Mouse (Mus musculus) forebrain, embryonic 15.5 days (tissue): ENCODE measurements around the gene Psmd12. TPM values are rescaled to one million over a fixed set of nuclear protein-coding genes. Genes with fewer than 3 reads are reported as not detected.

Source experiments
- ATAC-seq: fragments of 200-750 bp; cut with Nextera tagmentation; replicated peaks from 2 replicates; pipeline ENCODE4 v1.8.0; 2017; ENCODE audit warnings: mild to moderate bottlenecking, moderate TSS enrichment, moderate library complexity
- H3K27ac ChIP-seq: fragments of 300-500 bp; sonication (generic); replicated peaks from 2 replicates; pipeline ENCODE4 v1.5.1; 2015; ENCODE audit warnings: mild to moderate bottlenecking, inconsistent platforms
- H3K27me3 ChIP-seq: fragments of 300-500 bp; sonication (generic); 2 replicates; pipeline ENCODE4 v1.6.1; 2015; ENCODE audit warnings: inconsistent platforms
- H3K36me3 ChIP-seq: fragments of 300-500 bp; sonication (generic); 2 replicates; pipeline ENCODE4 v1.6.1; 2015; ENCODE audit warnings: mild to moderate bottlenecking, inconsistent platforms
- H3K4me1 ChIP-seq: fragments of 300-500 bp; sonication (generic); 2 replicates; pipeline ENCODE4 v1.6.1; 2015; ENCODE audit warnings: inconsistent platforms
- H3K4me2 ChIP-seq: fragments of 300-500 bp; sonication (generic); replicated peaks from 2 replicates; pipeline ENCODE4 v1.6.1; 2015; ENCODE audit warnings: mild to moderate bottlenecking, inconsistent platforms
- H3K4me3 ChIP-seq: fragments of 300-500 bp; sonication (generic); 2 replicates; pipeline ENCODE4 v1.5.1; 2015; ENCODE audit warnings: mild to moderate bottlenecking, inconsistent platforms
- H3K9ac ChIP-seq: fragments of 300-500 bp; sonication (generic); replicated peaks from 2 replicates; pipeline ENCODE4 v1.6.1; 2015; ENCODE audit warnings: mild to moderate bottlenecking, inconsistent platforms
- H3K9me3 ChIP-seq: fragments of 300-500 bp; sonication (generic); 2 replicates; pipeline ENCODE4 v1.6.1; 2016; ENCODE audit warnings: inconsistent platforms
- WGBS: fragments of 180-500 bp; shearing (Covaris S2); methylation state at CpG from one replicate; pipeline ENCODE4 v1.1.7; 2015; ENCODE audit warnings: mixed read lengths; 5-methylcytosine and 5-hydroxymethylcytosine counted together
- polyA plus RNA-seq: library from polyadenylated mRNA; unstranded; fragments of >200 nt; fragmentation: Nextera tagmentation; extraction: Ambion mirVana; gene quantifications from 2 replicates; pipeline ENCODE4 v1.2.1, GENCODE M21; 2015

The Psmd12 gene
- 149 TPM in 2 replicates for polyA plus RNA-seq

DNA sequence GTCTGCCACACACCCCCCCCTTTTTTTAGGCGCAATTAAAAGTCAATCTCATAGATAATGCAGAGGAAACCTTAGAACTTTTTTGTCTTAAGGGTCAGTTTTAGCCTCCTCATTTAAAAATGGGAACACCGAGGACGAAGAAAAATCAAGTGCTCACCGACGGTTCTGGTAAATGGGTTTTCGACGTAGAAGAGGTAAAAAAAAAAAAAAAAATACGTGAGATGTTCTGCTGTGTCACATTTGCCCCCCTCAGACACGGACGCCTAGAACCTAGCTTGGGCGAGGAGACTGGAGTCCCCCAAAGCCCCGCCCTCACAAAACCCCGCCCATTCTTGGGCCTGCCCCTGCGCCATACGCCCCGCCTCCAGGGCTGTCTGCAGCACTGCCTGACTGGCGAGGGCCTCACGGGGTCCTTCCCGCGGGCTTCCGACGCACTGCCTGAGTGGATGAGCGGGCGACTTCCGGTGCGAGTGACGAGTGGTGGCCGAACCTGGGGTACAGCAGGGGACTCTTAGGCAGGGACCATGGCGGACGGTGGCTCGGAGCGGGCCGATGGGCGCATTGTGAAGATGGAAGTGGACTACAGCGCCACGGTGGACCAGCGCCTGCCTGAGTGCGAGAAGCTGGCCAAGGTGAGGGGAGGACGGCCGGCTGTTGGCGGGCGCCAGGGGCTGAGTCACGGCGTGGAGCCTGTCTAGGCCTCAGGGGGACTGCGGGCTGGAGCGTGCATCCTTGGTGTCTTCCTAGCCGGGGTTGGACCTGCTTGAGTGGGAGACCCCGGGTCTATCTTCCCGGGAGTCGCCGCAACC lies at the start of gene Psmd12:
Gene Psmd12 (plus strand): TSS at position 432 of the 809 bp plus-strand sequence.
- WGBS = under 1% methylated on average over 51 of the region's 51 CpGs
- Histone ChIP-seq H3K9me3 (no peaks in the 10 kb centered on the region), H3K4me1 (peaks cover 23% of the 10 kb centered on the region), H3K27me3 (no peaks in the 10 kb centered on the region), H3K4me3 (peak within 1 kb of the TSS; percentile 92), H3K4me2 (peak within 1 kb of the TSS; percentile 83), H3K36me3 (no peaks in the 10 kb centered on the region), H3K27ac (peak within 1 kb of the TSS; percentile 75), H3K9ac (peak within 1 kb of the TSS; percentile 98)
- ATAC-seq = peak; percentile 99

GRCm38 (mm10) chr11:107431197-107431965 lies 47.9 kb upstream of the Psmd12 start:
- no peak overlapping the region for H3K9ac ChIP-seq
- no peak overlapping the region for H3K4me3 ChIP-seq
- H3K27me3 ChIP-seq = no peaks in the 10 kb centered on the region
- no peaks in the 10 kb centered on the region for H3K4me1 ChIP-seq
- no peak overlapping the region for H3K4me2 ChIP-seq
- no peaks in the 10 kb centered on the region for H3K36me3 ChIP-seq
- no peaks in the 10 kb centered on the region for H3K9me3 ChIP-seq
- H3K27ac ChIP-seq = no peak overlapping the region
- WGBS = 89% methylated on average over 7 of the region's 7 CpGs
- no peak for ATAC-seq

DNA sequence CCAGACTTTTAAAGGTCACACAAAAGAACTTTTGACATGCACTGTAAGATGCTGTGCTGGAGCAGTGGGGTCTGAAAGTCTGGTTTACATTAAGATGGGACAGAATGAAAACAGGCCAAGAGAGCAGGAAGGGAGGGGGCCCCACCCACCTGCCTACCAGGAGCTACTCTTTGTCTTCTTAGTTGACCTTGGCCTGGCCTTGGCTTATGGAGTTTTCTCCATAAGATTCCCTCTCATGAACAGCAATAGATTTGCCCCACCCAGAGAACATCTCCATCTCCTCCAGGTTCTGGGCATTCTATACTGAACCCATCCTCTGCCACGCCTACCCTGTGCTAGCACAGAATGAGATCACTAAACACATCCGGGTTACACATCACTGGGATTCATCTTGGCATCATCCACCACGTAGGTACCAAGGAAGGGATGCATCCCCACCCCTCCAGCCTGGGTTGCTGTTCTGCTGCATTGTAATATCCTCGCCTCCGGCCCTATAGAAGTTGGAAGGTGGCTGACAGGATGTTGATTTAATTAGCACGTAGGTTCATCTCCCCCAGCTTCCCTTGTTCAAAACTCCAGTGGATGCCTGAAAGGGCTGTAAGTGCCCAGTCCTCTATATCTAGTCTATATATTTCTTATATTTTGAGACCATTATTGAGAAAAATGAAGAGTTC lies 43.4 kb upstream of the Psmd12 start:
- peaks cover 16% of the 10 kb centered on the region for H3K4me1 ChIP-seq
- H3K27me3 ChIP-seq = no peaks in the 10 kb centered on the region
- H3K9me3 ChIP-seq = no peaks in the 10 kb centered on the region
- H3K9ac ChIP-seq = no peak overlapping the region
- no peak overlapping the region for H3K4me3 ChIP-seq
- WGBS = 93% methylated on average over 6 of the region's 6 CpGs
- no peak overlapping the region for H3K27ac ChIP-seq
- no peak overlapping the region for H3K4me2 ChIP-seq
- no peaks in the 10 kb centered on the region for H3K36me3 ChIP-seq
- ATAC-seq = no peak

GRCm38 (mm10) chr11:107437723-107438122 lies 41.6 kb upstream of the Psmd12 start:
- Histone ChIP-seq H3K36me3 (no peaks in the 10 kb centered on the region), H3K27ac (no peak overlapping the region), H3K4me3 (no peak overlapping the region), H3K27me3 (no peaks in the 10 kb centered on the region), H3K9me3 (no peaks in the 10 kb centered on the region), H3K4me1 (peaks cover 16% of the 10 kb centered on the region), H3K9ac (no peak overlapping the region), H3K4me2 (no peak overlapping the region)
- ATAC-seq = peak; percentile 46; the same call in 1 of the 2 replicates
- WGBS = 26% methylated on average over 4 of the region's 4 CpGs

- Histone ChIP-seq H3K4me2 (no peak overlapping the region), H3K27ac (no peak overlapping the region), H3K9ac (no peak overlapping the region), H3K9me3 (no peaks in the 10 kb centered on the region), H3K36me3 (no peaks in the 10 kb centered on the region), H3K4me3 (no peak overlapping the region), H3K27me3 (no peaks in the 10 kb centered on the region), H3K4me1 (peaks cover 16% of the 10 kb centered on the region)
- WGBS = 62% methylated on average over 3 of the region's 3 CpGs
- ATAC-seq = no peak
Observed at GRCm38 (mm10) chr11:107438140-107438539, 41.1 kb upstream of the Psmd12 start.

GRCm38 (mm10) chr11:107441050-107441449 lies 38.2 kb upstream of the Psmd12 start:
- Histone ChIP-seq H3K9me3 (no peaks in the 10 kb centered on the region), H3K27me3 (no peaks in the 10 kb centered on the region), H3K9ac (no peak overlapping the region), H3K4me2 (no peak overlapping the region), H3K4me1 (peaks cover 18% of the 10 kb centered on the region), H3K27ac (no peak overlapping the region), H3K36me3 (no peaks in the 10 kb centered on the region), H3K4me3 (no peak overlapping the region)
- ATAC-seq = no peak
- 74% methylated on average over 3 of the region's 3 CpGs for WGBS

- Histone ChIP-seq H3K9ac (no peak overlapping the region), H3K4me1 (0 out of 2 replicates have a peak, but pooled peaks cover 2% of the 10 kb centered on the region), H3K27me3 (no peaks in the 10 kb centered on the region), H3K9me3 (no peaks in the 10 kb centered on the region), H3K36me3 (no peaks in the 10 kb centered on the region), H3K4me2 (no peak overlapping the region), H3K27ac (no peak overlapping the region), H3K4me3 (no peak overlapping the region)
- 85% methylated on average over 12 of the region's 12 CpGs for WGBS
- no peak for ATAC-seq
Observed at GRCm38 (mm10) chr11:107443121-107444095, 35.9 kb upstream of the Psmd12 start.

GRCm38 (mm10) chr11:107445683-107446082 lies 33.6 kb upstream of the Psmd12 start:
- 82% methylated on average over 3 of the region's 3 CpGs for WGBS
- no peak overlapping the region for H3K27ac ChIP-seq
- peaks cover 7% of the 10 kb centered on the region; the same call in 1 of the 2 replicates for H3K4me1 ChIP-seq
- no peak overlapping the region for H3K4me3 ChIP-seq
- no peaks in the 10 kb centered on the region for H3K9me3 ChIP-seq
- H3K36me3 ChIP-seq = no peaks in the 10 kb centered on the region
- no peak overlapping the region for H3K4me2 ChIP-seq
- ATAC-seq = no peak
- no peak overlapping the region for H3K9ac ChIP-seq
- H3K27me3 ChIP-seq = no peaks in the 10 kb centered on the region

DNA sequence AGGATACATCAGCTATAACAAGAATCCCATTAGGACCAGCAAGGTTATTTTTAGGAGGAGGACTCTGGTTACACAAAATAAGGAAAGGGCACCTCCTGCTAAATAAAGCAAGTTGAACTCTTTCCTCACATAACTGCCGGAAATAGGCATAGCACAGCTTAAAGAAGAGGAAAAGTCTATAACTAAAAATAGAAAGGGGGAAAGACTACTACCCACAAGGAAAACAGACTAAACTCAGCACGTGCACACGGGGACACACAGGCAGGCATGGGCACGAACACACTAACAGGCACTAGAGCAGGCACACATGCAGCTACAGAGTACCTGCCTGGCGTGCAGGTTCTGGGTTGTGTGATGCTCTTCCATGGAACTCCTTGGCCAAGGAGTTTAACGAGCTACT lies 32.6 kb upstream of the Psmd12 start:
- Histone ChIP-seq H3K4me2 (no peak overlapping the region), H3K4me1 (peaks cover 7% of the 10 kb centered on the region; the same call in 1 of the 2 replicates), H3K4me3 (no peak overlapping the region), H3K36me3 (no peaks in the 10 kb centered on the region), H3K9ac (no peak overlapping the region), H3K9me3 (no peaks in the 10 kb centered on the region), H3K27ac (no peak overlapping the region), H3K27me3 (no peaks in the 10 kb centered on the region)
- ATAC-seq = no peak
- 69% methylated on average over 6 of the region's 6 CpGs for WGBS

- ATAC-seq = no peak
- Histone ChIP-seq H3K9me3 (no peaks in the 10 kb centered on the region), H3K4me1 (peaks cover 7% of the 10 kb centered on the region; the same call in 1 of the 2 replicates), H3K4me2 (no peak overlapping the region), H3K27me3 (no peaks in the 10 kb centered on the region), H3K9ac (no peak overlapping the region), H3K4me3 (no peak overlapping the region), H3K27ac (no peak overlapping the region), H3K36me3 (no peaks in the 10 kb centered on the region)
- 81% methylated on average over 5 of the region's 5 CpGs for WGBS
Observed at GRCm38 (mm10) chr11:107447349-107447748, 31.9 kb upstream of the Psmd12 start.

GRCm38 (mm10) chr11:107447915-107448314 lies 31.4 kb upstream of the Psmd12 start:
- no peaks in the 10 kb centered on the region for H3K36me3 ChIP-seq
- H3K4me1 ChIP-seq = peaks cover 7% of the 10 kb centered on the region; the same call in 1 of the 2 replicates
- H3K4me2 ChIP-seq = no peak overlapping the region
- H3K9me3 ChIP-seq = no peaks in the 10 kb centered on the region
- no peak overlapping the region for H3K9ac ChIP-seq
- WGBS = 86% methylated on average over 9 of the region's 9 CpGs
- H3K27ac ChIP-seq = no peak overlapping the region
- no peaks in the 10 kb centered on the region for H3K27me3 ChIP-seq
- no peak for ATAC-seq
- no peak overlapping the region for H3K4me3 ChIP-seq
